Mouse (Mus musculus) liver, embryonic 13.5 days (tissue): ENCODE measurements around the gene Rbfox1. TPM values are rescaled to one million over a fixed set of nuclear protein-coding genes. Genes with fewer than 3 reads are reported as not detected.

ENCODE experiments used
- ATAC-seq: fragments of 200-750 bp; cut with Nextera tagmentation; 2 replicates; pipeline ENCODE4 v1.8.0; 2017; ENCODE audit warnings: low read depth, mild to moderate bottlenecking, moderate number of reproducible peaks, moderate library complexity
- DNase-seq: peaks from one replicate; pipeline ENCODE4 v3.0.0; 2022
- H3K27ac ChIP-seq: fragments of 300-500 bp; sonication (generic); 2 replicates; pipeline ENCODE4 v1.5.1; 2015; ENCODE audit warnings: moderate library complexity, mild to moderate bottlenecking, inconsistent platforms
- H3K27me3 ChIP-seq: fragments of 300-500 bp; sonication (generic); 2 replicates; pipeline ENCODE4 v1.6.1; 2015; ENCODE audit warnings: mild to moderate bottlenecking, inconsistent platforms
- H3K36me3 ChIP-seq: fragments of 300-500 bp; sonication (generic); 2 replicates; pipeline ENCODE4 v1.6.1; 2015; ENCODE audit warnings: mild to moderate bottlenecking, inconsistent platforms
- H3K4me1 ChIP-seq: fragments of 300-500 bp; sonication (generic); replicated peaks from 2 replicates; pipeline ENCODE4 v1.6.1; 2015; ENCODE audit warnings: inconsistent platforms
- H3K4me2 ChIP-seq: fragments of 300-500 bp; sonication (generic); 2 replicates; pipeline ENCODE4 v1.6.1; 2015; ENCODE audit warnings: inconsistent platforms, mild to moderate bottlenecking, moderate library complexity
- H3K4me3 ChIP-seq: fragments of 300-500 bp; sonication (generic); replicated peaks from 2 replicates; pipeline ENCODE4 v1.5.1; 2015; ENCODE audit warnings: mild to moderate bottlenecking, inconsistent platforms
- H3K9ac ChIP-seq: fragments of 300-500 bp; sonication (generic); 2 replicates; pipeline ENCODE4 v1.6.1; 2015; ENCODE audit warnings: mild to moderate bottlenecking, inconsistent platforms
- H3K9me3 ChIP-seq: fragments of 300-500 bp; sonication (generic); replicated peaks from 2 replicates; pipeline ENCODE4 v1.6.1; 2016; ENCODE audit warnings: inconsistent platforms
- WGBS: fragments of 180-500 bp; shearing (Covaris S2); methylation state at CpG from one replicate; pipeline ENCODE4 v1.1.7; 2015; ENCODE audit not compliant: insufficient replicate concordance; 5-methylcytosine and 5-hydroxymethylcytosine counted together
- polyA plus RNA-seq: library from polyadenylated mRNA; unstranded; fragments of >200 nt; fragmentation: Nextera tagmentation; extraction: Ambion mirVana; gene quantifications from 2 replicates; pipeline ENCODE4 v1.2.1, GENCODE M21; 2015

The Rbfox1 gene
- polyA plus RNA-seq, 1 experiment from 2014 or later: 0.29 TPM

DNA sequence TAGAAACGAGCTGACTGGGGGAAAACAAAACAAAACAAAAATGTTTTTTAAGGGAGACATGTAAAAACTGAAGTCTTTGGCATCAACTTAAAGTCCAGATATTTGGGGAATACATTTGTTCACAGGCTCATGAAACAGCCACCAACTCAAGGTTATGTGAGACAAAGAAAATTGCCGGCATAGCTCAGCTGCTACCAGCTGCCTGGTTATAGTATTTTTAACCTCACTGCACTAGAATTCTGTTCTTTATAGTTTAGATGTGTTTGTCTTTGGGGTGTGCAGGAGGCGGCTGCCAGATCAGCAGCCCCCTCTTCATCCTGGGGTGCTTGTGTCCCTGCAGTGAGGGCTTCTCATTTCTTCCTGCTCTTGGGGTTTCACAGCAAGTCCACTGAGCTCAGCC is 357.3 kb downstream of the Rbfox1 start:
- H3K9me3 ChIP-seq: no peaks in the 10 kb centered on the region
- no peak overlapping the region for H3K9ac ChIP-seq
- no peak overlapping the region for H3K27ac ChIP-seq
- H3K27me3 ChIP-seq: no peaks in the 10 kb centered on the region
- H3K4me1 ChIP-seq: no peaks in the 10 kb centered on the region
- DNase-seq (no peak), ATAC-seq (no peak)
- no peak overlapping the region for H3K4me2 ChIP-seq
- WGBS: 54% methylated on average over 3 of the region's 3 CpGs
- no peaks in the 10 kb centered on the region for H3K36me3 ChIP-seq
- H3K4me3 ChIP-seq: no peak overlapping the region

DNA sequence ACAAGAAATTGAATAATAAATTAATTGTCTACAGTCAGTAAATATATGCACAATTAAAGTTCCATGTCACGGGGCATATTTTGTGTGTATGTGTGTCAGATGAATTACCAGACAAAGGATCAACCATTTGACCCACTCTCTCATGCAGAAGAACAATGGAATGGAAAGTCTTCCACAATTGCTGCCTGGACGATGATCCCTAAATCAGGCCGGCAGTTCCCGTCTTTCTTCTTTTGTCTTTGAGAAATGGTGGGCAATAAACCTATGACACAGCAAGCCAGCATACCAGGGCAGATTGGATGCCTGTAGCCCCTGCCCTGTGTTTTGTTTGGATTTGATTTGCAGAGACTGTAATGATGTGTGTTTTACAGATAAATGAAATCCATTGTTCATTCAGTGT is 362.4 kb downstream of the Rbfox1 start:
- H3K27ac ChIP-seq: no peak overlapping the region
- no peaks in the 10 kb centered on the region for H3K36me3 ChIP-seq
- H3K4me2 ChIP-seq: no peak overlapping the region
- ATAC-seq: no peak
- DNase-seq: no peak
- H3K9ac ChIP-seq: no peak overlapping the region
- no peaks in the 10 kb centered on the region for H3K27me3 ChIP-seq
- no peak overlapping the region for H3K4me3 ChIP-seq
- H3K9me3 ChIP-seq: no peaks in the 10 kb centered on the region
- no peaks in the 10 kb centered on the region for H3K4me1 ChIP-seq
- WGBS: 59% methylated on average over 4 of the region's 4 CpGs

GRCm38 (mm10) chr16:6264557-6264956 is 379.4 kb downstream of the Rbfox1 start:
- no peaks in the 10 kb centered on the region for H3K4me1 ChIP-seq
- no peak overlapping the region for H3K9ac ChIP-seq
- no peak for DNase-seq
- no peak overlapping the region for H3K4me3 ChIP-seq
- no peak for ATAC-seq
- 64% methylated on average over 8 of the region's 8 CpGs for WGBS
- no peaks in the 10 kb centered on the region for H3K36me3 ChIP-seq
- H3K27me3 ChIP-seq: no peaks in the 10 kb centered on the region
- no peak overlapping the region for H3K27ac ChIP-seq
- H3K9me3 ChIP-seq: no peaks in the 10 kb centered on the region
- no peak overlapping the region for H3K4me2 ChIP-seq

DNA sequence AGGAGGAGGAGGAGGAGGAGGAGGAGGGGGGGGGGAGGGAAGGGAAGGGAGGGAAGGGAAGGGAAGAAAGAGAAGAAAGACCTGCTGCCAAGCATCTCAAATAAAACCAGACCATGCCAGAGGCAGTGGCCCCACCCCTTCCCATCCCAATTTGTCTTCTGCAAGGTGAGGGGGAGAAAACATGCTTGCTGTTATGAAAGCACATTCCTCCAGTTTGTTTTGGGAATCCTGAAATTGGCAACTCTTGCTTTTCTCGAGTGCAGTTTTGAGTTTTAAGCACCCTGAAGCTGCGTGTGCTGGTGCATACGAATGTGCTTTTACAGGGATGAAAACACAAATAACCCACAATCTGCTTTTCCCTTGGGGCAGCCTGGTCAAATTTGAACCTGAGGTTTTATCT is 380.5 kb downstream of the Rbfox1 start:
- no peaks in the 10 kb centered on the region for H3K36me3 ChIP-seq
- H3K27me3 ChIP-seq: no peaks in the 10 kb centered on the region
- no peak overlapping the region for H3K4me2 ChIP-seq
- no peak for ATAC-seq
- H3K4me3 ChIP-seq: no peak overlapping the region
- DNase-seq: no peak
- H3K9ac ChIP-seq: no peak overlapping the region
- no peaks in the 10 kb centered on the region for H3K9me3 ChIP-seq
- no peaks in the 10 kb centered on the region for H3K4me1 ChIP-seq
- 71% methylated on average over 3 of the region's 3 CpGs for WGBS
- H3K27ac ChIP-seq: no peak overlapping the region

DNA sequence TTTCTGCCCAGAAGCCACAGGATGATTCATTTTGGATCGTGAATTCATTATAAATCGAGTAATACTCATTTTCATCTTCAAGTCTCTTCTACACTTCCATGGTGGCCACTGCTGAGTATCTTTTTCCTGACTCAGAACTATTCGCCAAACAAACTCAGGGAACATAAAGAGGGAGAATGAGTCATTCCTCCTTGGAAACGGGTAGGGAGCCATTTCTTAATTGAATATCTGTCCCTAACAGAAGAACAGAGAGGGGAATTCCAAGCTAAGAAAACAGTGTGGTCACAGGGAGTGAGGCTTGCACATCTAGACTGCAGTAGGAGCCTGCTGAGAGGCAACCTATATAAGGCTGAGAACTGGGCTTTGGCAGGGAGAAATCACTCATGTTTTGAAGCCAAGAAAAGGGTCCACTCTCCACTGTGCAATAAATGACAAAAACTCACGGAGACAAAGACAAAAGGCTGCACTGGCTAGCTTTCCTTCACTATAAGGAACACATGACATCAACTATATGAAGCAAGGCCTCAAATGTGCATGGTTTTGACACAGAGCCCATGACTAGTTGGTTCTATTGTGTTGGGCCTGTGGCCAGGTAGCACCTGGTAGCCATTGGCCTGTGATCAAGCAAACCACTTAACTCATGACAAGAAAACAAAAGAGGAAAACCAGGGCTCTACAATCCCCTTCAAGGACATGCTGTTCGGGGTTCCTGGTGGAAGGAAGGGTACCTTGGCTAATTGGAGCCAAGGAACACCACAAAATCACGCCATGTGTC is 386.6 kb downstream of the Rbfox1 start:
- Histone ChIP-seq H3K9ac (no peak overlapping the region), H3K27ac (no peak overlapping the region), H3K4me2 (no peak overlapping the region), H3K27me3 (no peaks in the 10 kb centered on the region), H3K36me3 (no peaks in the 10 kb centered on the region), H3K4me1 (no peaks in the 10 kb centered on the region), H3K4me3 (no peak overlapping the region), H3K9me3 (no peaks in the 10 kb centered on the region)
- DNase-seq: no peak
- ATAC-seq: no peak
- WGBS: 43% methylated on average over 7 of the region's 7 CpGs

GRCm38 (mm10) chr16:6283496-6283895 is 398.3 kb downstream of the Rbfox1 start:
- DNase-seq (no peak), ATAC-seq (no peak)
- Histone ChIP-seq H3K36me3 (no peaks in the 10 kb centered on the region), H3K4me1 (no peaks in the 10 kb centered on the region), H3K9ac (no peak overlapping the region), H3K27ac (no peak overlapping the region), H3K4me2 (no peak overlapping the region), H3K4me3 (no peak overlapping the region), H3K9me3 (no peaks in the 10 kb centered on the region), H3K27me3 (no peaks in the 10 kb centered on the region)
- WGBS: 73% methylated on average over 4 of the region's 4 CpGs

DNA sequence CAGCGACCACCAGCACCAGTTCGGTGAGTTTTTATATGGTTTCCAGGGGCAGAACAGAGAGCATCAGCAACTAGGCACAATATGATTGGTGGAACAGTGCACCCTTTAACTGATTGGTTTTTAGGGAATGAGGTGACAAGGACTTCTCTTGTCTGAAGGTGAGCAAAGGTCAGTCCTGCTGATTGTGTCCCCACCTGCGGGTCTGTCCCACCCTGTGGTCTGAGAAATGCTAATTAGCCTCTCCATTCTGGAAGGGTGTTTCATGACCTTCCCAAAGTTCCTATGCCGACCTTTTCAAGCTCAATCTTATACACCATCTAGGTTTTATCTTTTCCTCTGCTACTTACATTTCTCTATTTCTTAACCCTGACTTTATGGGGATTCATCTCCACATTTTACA is 399.2 kb downstream of the Rbfox1 start:
- Histone ChIP-seq H3K9ac (no peak overlapping the region), H3K9me3 (no peaks in the 10 kb centered on the region), H3K4me3 (no peak overlapping the region), H3K4me2 (no peak overlapping the region), H3K27ac (no peak overlapping the region), H3K27me3 (no peaks in the 10 kb centered on the region), H3K36me3 (no peaks in the 10 kb centered on the region), H3K4me1 (no peaks in the 10 kb centered on the region)
- DNase-seq (no peak), ATAC-seq (no peak)
- WGBS: 42% methylated on average over 4 of the region's 4 CpGs

- no peak for DNase-seq
- Histone ChIP-seq H3K27ac (no peak overlapping the region), H3K36me3 (no peaks in the 10 kb centered on the region), H3K4me3 (no peak overlapping the region), H3K9ac (no peak overlapping the region), H3K27me3 (no peaks in the 10 kb centered on the region), H3K9me3 (no peaks in the 10 kb centered on the region), H3K4me2 (no peak overlapping the region), H3K4me1 (no peaks in the 10 kb centered on the region)
- WGBS: 53% methylated on average over 2 of the region's 2 CpGs
- ATAC-seq: no peak
Measured at GRCm38 (mm10) chr16:6287699-6288098, 402.5 kb downstream of the Rbfox1 start.

DNA sequence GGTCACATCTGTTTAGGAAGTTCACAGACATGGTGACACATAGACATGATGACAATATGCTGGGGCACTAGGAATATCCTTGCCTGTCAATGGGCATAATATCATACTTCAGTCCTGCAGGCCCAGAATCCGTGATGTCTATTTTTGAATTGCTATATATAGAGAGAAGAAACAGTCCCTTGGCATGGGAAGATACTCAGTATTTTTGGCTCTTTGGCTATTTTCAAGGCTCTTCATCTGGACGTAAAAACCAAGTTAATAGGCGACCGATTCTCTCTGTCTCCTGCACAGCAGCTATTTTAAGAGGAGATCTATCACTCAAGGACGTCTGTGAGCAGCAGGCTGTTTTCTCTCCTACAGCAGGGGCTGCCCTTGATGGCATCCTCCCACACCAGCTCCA is 415.0 kb downstream of the Rbfox1 start:
- Histone ChIP-seq H3K36me3 (no peaks in the 10 kb centered on the region), H3K27me3 (no peaks in the 10 kb centered on the region), H3K4me2 (no peak overlapping the region), H3K4me1 (no peaks in the 10 kb centered on the region), H3K27ac (no peak overlapping the region), H3K9ac (no peak overlapping the region), H3K9me3 (no peaks in the 10 kb centered on the region), H3K4me3 (no peak overlapping the region)
- DNase-seq (no peak), ATAC-seq (no peak)
- WGBS: 50% methylated on average over 5 of the region's 5 CpGs

- no peak overlapping the region for H3K4me2 ChIP-seq
- H3K27ac ChIP-seq: no peak overlapping the region
- no peaks in the 10 kb centered on the region for H3K9me3 ChIP-seq
- no peak overlapping the region for H3K4me3 ChIP-seq
- no peak overlapping the region for H3K9ac ChIP-seq
- H3K27me3 ChIP-seq: no peaks in the 10 kb centered on the region
- ATAC-seq (no peak), DNase-seq (no peak)
- no peaks in the 10 kb centered on the region for H3K36me3 ChIP-seq
- 32% methylated on average over 1 of the region's 1 CpGs for WGBS
- no peaks in the 10 kb centered on the region for H3K4me1 ChIP-seq
Measured at GRCm38 (mm10) chr16:6303082-6303481, 417.9 kb downstream of the Rbfox1 start.

DNA sequence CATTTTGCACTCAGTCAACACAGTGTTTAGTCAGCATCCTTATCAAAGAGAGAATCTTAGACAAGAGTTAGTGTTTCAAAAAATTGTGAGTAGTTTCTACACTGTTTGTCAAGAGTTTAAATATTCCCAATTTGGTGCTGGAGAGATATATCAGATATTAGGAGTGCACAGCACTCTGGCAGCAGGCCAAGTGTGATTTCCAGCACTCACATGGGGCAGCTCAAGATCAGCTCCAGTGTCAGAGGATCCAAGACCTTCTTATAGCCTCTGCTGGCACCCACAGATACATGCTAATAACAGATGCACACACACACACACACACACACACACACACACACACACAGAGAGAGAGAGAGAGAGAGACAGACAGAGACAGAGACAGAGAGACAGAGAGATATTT is 424.8 kb downstream of the Rbfox1 start:
- no peaks in the 10 kb centered on the region for H3K27me3 ChIP-seq
- no peak overlapping the region for H3K4me3 ChIP-seq
- ATAC-seq (no peak), DNase-seq (no peak)
- H3K36me3 ChIP-seq: no peaks in the 10 kb centered on the region
- H3K9ac ChIP-seq: no peak overlapping the region
- no peak overlapping the region for H3K27ac ChIP-seq
- no peaks in the 10 kb centered on the region for H3K9me3 ChIP-seq
- H3K4me2 ChIP-seq: no peak overlapping the region
- no peaks in the 10 kb centered on the region for H3K4me1 ChIP-seq
